Mouse (Mus musculus) liver, postnatal 0 days (tissue): ENCODE results near the gene Gpr143.

ENCODE experiments used
- CTCF ChIP-seq: sonication (generic); IDR thresholded peaks from 2 replicates; pipeline ENCODE4 v1.5.1; 2016; ENCODE audit warnings: antibody characterized with exemption, low read depth
- EP300 ChIP-seq: IDR thresholded peaks from 2 replicates; pipeline ENCODE4 v1.6.1; 2016; ENCODE audit warnings: antibody characterized with exemption, low read depth, mild to moderate bottlenecking

DNA sequence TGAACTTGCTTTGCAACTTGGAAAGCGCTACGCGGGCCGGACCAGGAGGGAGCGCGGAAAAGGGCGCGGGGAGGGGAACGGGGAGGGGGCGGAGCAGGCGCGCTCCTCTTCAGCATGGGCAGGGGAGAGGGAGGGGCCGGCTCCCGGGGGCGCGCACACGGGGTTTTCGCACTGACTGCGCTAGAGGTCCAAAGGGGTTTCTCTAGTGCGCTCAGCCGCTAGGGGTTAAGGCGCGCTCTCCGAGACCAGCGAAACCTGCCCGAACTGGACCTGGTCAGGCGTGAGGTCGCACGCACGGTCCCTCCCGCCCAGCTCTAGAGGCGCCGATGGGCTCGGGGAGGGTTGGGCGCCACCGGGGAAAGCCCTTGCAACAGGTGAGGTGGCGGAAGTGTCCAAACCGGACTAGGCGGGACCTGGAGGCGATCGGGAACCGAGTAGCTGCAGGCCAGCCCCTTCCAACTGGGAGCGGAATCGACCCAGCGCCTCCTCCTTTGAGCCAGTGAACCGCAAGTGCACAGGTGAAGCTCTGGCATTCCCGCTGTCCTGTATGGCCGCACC, 12.0 kb upstream of the Gpr143 start:
- TF ChIP-seq EP300 (no peak), CTCF (no peak)
